Mouse (Mus musculus) midbrain, embryonic 11.5 days (tissue): ENCODE results near the gene Prkab2. TPM values are rescaled to one million over a fixed set of nuclear protein-coding genes. Genes with fewer than 3 reads are reported as not detected.

Experiments
- ATAC-seq: fragments of 200-750 bp; cut with Nextera tagmentation; 2 replicates; pipeline ENCODE4 v1.8.0; 2017; ENCODE audit warnings: moderate TSS enrichment, moderate library complexity; ENCODE audit not compliant: low FRiP score
- DNase-seq: peaks from one replicate; pipeline ENCODE4 v3.0.0; 2015; ENCODE audit warnings: low spot score; ENCODE audit errors: missing footprints
- H3K27ac ChIP-seq: fragments of 300-500 bp; sonication (generic); 2 replicates; pipeline ENCODE4 v1.5.1; 2014; ENCODE audit warnings: low read depth, low read length
- H3K27me3 ChIP-seq: fragments of 300-500 bp; sonication (generic); 2 replicates; pipeline ENCODE4 v1.6.1; 2014; ENCODE audit warnings: mild to moderate bottlenecking, low read length, moderate library complexity, mixed read lengths; ENCODE audit not compliant: control insufficient read depth, insufficient read depth
- H3K36me3 ChIP-seq: fragments of 300-500 bp; sonication (generic); 2 replicates; pipeline ENCODE4 v1.6.1; 2014; ENCODE audit warnings: mild to moderate bottlenecking, low read length, moderate library complexity, mixed read lengths; ENCODE audit not compliant: control insufficient read depth, insufficient read depth
- H3K4me1 ChIP-seq: fragments of 300-500 bp; sonication (generic); 2 replicates; pipeline ENCODE4 v1.6.1; 2014; ENCODE audit warnings: low read length; ENCODE audit not compliant: control insufficient read depth, insufficient read depth
- H3K4me2 ChIP-seq: fragments of 300-500 bp; sonication (generic); 2 replicates; pipeline ENCODE4 v1.6.1; 2014; ENCODE audit warnings: mild to moderate bottlenecking, moderate library complexity
- H3K4me3 ChIP-seq: fragments of 300-500 bp; sonication (generic); 2 replicates; pipeline ENCODE4 v1.5.1; 2014; ENCODE audit warnings: low read depth, low read length
- H3K9ac ChIP-seq: fragments of 300-500 bp; sonication (generic); 2 replicates; pipeline ENCODE4 v1.6.1; 2014; ENCODE audit warnings: low read length
- H3K9me3 ChIP-seq: fragments of 300-500 bp; sonication (generic); 2 replicates; pipeline ENCODE4 v1.6.1; 2016; ENCODE audit warnings: low read length; ENCODE audit not compliant: control insufficient read depth
- WGBS: fragments of 180-500 bp; shearing (Covaris S2); extraction: QIAGEN DNeasy Blood & Tissue Kit; methylation state at CpG from one replicate; pipeline ENCODE4 v1.1.7; 2014; 5-methylcytosine and 5-hydroxymethylcytosine counted together
- polyA plus RNA-seq: library from polyadenylated mRNA; unstranded; fragments of >200 nt; fragmentation: Nextera tagmentation; extraction: Ambion mirVana; gene quantifications from 2 replicates; pipeline ENCODE4 v1.2.1, GENCODE M21; 2014

Gene Prkab2
- polyA plus RNA-seq, 1 experiment from 2014 or later, result 6.9 TPM

- H3K4me2 ChIP-seq, result no peak overlapping the region
- H3K4me1 ChIP-seq, result no peaks in the 10 kb centered on the region
- no peak overlapping the region for H3K4me3 ChIP-seq
- H3K27me3 ChIP-seq, result no peaks in the 10 kb centered on the region
- WGBS, result 87% methylated on average over 4 of the region's 4 CpGs
- no peak overlapping the region for H3K9ac ChIP-seq
- H3K9me3 ChIP-seq, result no peaks in the 10 kb centered on the region
- DNase-seq (no peak), ATAC-seq (no peak)
- H3K27ac ChIP-seq, result no peak overlapping the region
- H3K36me3 ChIP-seq, result no peaks in the 10 kb centered on the region
Observed at GRCm38 (mm10) chr3:97641396-97641795, 16.6 kb upstream of the Prkab2 start.

GRCm38 (mm10) chr3:97642001-97642400 is 16.0 kb upstream of the Prkab2 start:
- H3K36me3 ChIP-seq, result no peaks in the 10 kb centered on the region
- no peak overlapping the region for H3K4me2 ChIP-seq
- 93% methylated on average over 9 of the region's 9 CpGs for WGBS

GRCm38 (mm10) chr3:97648518-97648917 is 9.5 kb upstream of the Prkab2 start:
- WGBS, result 38% methylated on average over 1 of the region's 1 CpGs
- Histone ChIP-seq H3K4me2 (no peak overlapping the region), H3K27ac (no peak overlapping the region), H3K27me3 (no peaks in the 10 kb centered on the region), H3K9me3 (no peaks in the 10 kb centered on the region), H3K4me3 (no peak overlapping the region), H3K36me3 (no peaks in the 10 kb centered on the region), H3K9ac (no peak overlapping the region), H3K4me1 (no peaks in the 10 kb centered on the region)
- DNase-seq (no peak), ATAC-seq (no peak)

More at GRCm38 (mm10) chr3:97642001-97642400, 16.0 kb upstream of the Prkab2 start:
- no peak overlapping the region for H3K4me3 ChIP-seq
- H3K4me1 ChIP-seq, result no peaks in the 10 kb centered on the region
- ATAC-seq, result no peak
- H3K27ac ChIP-seq, result no peak overlapping the region
- no peaks in the 10 kb centered on the region for H3K27me3 ChIP-seq
- no peak for DNase-seq
- no peaks in the 10 kb centered on the region for H3K9me3 ChIP-seq
- no peak overlapping the region for H3K9ac ChIP-seq

- Histone ChIP-seq H3K27ac (no peak overlapping the region), H3K4me1 (no peaks in the 10 kb centered on the region), H3K36me3 (no peaks in the 10 kb centered on the region), H3K27me3 (no peaks in the 10 kb centered on the region), H3K4me2 (no peak overlapping the region), H3K9ac (no peak overlapping the region), H3K9me3 (no peaks in the 10 kb centered on the region), H3K4me3 (no peak overlapping the region)
- DNase-seq, result no peak
- no peak for ATAC-seq
- 84% methylated on average over 3 of the region's 3 CpGs for WGBS
Observed at GRCm38 (mm10) chr3:97649022-97649421, 9.0 kb upstream of the Prkab2 start.

GRCm38 (mm10) chr3:97649469-97649868 is 8.5 kb upstream of the Prkab2 start:
- Histone ChIP-seq H3K4me2 (no peak overlapping the region), H3K4me1 (no peaks in the 10 kb centered on the region), H3K27me3 (no peaks in the 10 kb centered on the region), H3K4me3 (no peak overlapping the region), H3K27ac (no peak overlapping the region), H3K9me3 (no peaks in the 10 kb centered on the region; the same call in 1 of the 2 replicates), H3K36me3 (no peaks in the 10 kb centered on the region), H3K9ac (no peak overlapping the region)
- WGBS, result 82% methylated on average over 6 of the region's 6 CpGs
- ATAC-seq (no peak), DNase-seq (no peak)

GRCm38 (mm10) chr3:97651604-97652003 is 6.4 kb upstream of the Prkab2 start:
- ATAC-seq (no peak), DNase-seq (no peak)
- Histone ChIP-seq H3K27me3 (no peaks in the 10 kb centered on the region), H3K4me3 (no peak overlapping the region), H3K27ac (no peak overlapping the region), H3K4me1 (no peaks in the 10 kb centered on the region), H3K9me3 (no peaks in the 10 kb centered on the region; the same call in 1 of the 2 replicates), H3K36me3 (no peaks in the 10 kb centered on the region), H3K9ac (no peak overlapping the region), H3K4me2 (no peak overlapping the region)
- WGBS, result 85% methylated on average over 10 of the region's 10 CpGs

- Histone ChIP-seq H3K4me1 (peaks cover 2% of the 10 kb centered on the region; the same call in 1 of the 2 replicates), H3K27ac (no peak overlapping the region), H3K4me2 (no peak overlapping the region), H3K9me3 (no peaks in the 10 kb centered on the region; the same call in 1 of the 2 replicates), H3K4me3 (no peak overlapping the region), H3K27me3 (no peaks in the 10 kb centered on the region), H3K9ac (no peak overlapping the region), H3K36me3 (no peaks in the 10 kb centered on the region)
- 92% methylated on average over 5 of the region's 5 CpGs for WGBS
- DNase-seq (no peak), ATAC-seq (no peak)
Observed at GRCm38 (mm10) chr3:97653781-97654180, 4.2 kb upstream of the Prkab2 start.

GRCm38 (mm10) chr3:97654901-97655300 is 3.1 kb upstream of the Prkab2 start:
- Histone ChIP-seq H3K4me3 (no peak overlapping the region), H3K27me3 (no peaks in the 10 kb centered on the region), H3K4me1 (peaks cover 10% of the 10 kb centered on the region), H3K36me3 (no peaks in the 10 kb centered on the region), H3K9me3 (no peaks in the 10 kb centered on the region; the same call in 1 of the 2 replicates), H3K4me2 (no peak overlapping the region), H3K9ac (no peak overlapping the region), H3K27ac (no peak overlapping the region)
- ATAC-seq, result no peak
- DNase-seq, result no peak
- WGBS, result 84% methylated on average over 8 of the region's 8 CpGs

GRCm38 (mm10) chr3:97658426-97659193 is 617 bp downstream of the Prkab2 start:
- Histone ChIP-seq H3K4me1 (peaks cover 10% of the 10 kb centered on the region), H3K27me3 (no peaks in the 10 kb centered on the region), H3K4me2 (peak overlapping the region; percentile 76), H3K9me3 (no peaks in the 10 kb centered on the region; the same call in 1 of the 2 replicates), H3K4me3 (peak overlapping the region; percentile 83), H3K9ac (peak overlapping the region; percentile 74), H3K36me3 (no peaks in the 10 kb centered on the region), H3K27ac (no peak overlapping the region)
- WGBS, result under 1% methylated on average over 48 of the region's 50 CpGs
- DNase-seq, result no peak
- no peak; the same call in 1 of the 2 replicates for ATAC-seq
